Mouse (Mus musculus): Measurements from ENCODE around the gene C2.
A peak's percentile ranks its signal among the peaks of the same experiment; 100 is the strongest.
"Not testable (repeated sequence)": the region's sequence is repeated elsewhere in the genome, so short reads cannot be mapped to it uniquely, and the experiment has no call there.

The C2 gene

DNA sequence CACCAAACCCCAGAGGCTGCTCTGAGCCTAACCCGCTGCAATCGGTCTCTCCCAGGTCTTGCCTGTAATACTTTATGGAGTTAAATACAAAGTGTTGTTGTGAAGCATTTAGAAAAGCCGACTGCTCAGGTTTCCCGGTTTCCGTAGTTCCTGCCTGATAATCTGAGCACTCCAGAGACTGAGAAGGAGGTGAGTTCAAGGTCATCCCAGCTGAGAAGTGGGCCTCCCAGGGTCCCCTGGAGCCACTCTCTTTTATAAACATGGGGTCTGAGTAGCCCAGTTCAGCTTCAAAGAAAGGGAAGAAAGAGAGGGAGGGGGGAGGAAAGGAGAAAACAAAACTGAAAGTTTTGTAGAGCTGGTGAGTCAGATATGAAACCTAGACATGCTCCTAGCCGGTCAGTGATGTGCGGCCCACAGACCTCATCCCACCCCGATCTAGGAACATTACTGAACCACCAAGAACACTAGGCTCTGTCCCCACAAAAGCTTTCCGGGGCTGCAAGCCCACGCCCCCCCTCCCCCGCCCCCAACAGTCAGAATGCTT is 18.7 kb downstream of the C2 start, which contains the start of gene Zbtb12:
TSS of gene Zbtb12 (plus strand) at position 148 of the 544 bp plus-strand sequence.
- DNase-seq: no peak

DNA sequence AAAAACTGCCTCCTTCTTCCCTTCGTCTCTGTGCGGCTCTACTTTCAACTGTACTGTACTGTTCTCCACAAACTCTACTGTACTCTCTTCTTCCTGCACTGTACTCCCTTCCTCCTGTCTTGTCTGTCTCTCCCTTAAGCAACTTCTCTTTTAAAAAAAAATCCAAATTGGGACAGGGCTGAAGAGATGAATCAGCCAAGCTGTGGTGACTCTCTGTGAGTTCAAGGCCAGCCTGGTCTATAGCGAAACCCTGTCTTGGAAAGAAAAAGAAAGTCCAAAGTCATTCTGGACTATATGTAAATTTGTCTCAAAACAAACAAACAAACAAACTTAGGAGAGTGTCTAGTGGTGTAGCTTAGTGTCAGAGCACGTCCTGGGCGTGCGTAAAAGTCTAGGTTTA is 23.7 kb downstream of the C2 start:
- DNase-seq: no peak

DNA sequence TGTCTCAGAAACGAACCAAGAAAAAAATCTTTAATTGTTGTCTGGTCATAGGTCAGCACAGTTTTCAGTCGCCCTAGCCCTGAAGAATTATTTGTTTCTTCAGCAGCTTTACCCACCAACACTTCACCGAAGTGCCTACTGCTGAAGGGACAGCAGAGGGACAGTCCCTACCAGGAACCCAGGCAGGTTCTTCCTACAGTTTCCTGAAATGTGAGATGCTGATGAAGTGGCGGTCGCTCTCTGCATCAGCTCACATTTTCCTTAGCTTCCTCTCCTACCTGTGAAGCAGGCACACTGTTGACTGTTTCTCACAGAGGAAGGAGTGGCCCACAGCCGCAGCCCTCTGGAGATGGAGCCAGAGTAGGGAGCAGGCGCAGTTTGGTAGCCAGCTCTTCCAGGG is 32.1 kb downstream of the C2 start:
- peak in 1 of 2 experiments; percentile 15 for DNase-seq

DNA sequence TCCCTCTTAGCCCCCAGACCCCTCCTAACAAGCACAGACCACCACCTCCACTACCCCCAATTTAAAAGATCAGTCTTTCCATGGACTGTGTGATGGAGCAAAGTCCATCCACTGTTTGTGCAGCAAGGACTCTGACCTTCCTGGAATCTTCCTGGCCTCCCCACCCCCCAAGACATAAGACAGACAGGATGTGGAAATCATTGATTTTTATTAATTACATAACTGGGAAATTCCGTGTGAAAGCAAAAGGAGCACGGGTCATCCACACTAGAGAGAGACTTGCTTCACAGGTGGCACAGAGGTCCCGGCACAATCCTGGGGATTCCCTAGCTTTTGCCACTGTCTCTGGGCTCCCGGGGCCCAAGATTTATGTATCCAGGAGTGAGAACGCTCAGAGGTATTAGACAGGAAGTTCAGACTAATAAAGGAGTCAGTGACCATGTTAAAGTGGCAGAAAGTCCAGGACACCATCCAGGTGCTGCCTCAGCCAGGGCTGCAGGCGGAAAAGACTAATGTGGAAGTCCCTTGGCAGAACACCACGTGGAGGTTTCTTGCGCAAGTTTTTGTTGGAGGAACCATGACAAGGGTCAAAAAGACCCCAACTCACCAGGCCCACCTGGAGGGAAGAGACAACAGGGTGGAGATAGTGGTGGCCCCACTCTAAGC is 35.5 kb downstream of the C2 start, which contains the start of gene Cfb:
TSS of gene Cfb (minus strand) at position 103 of the 666 bp plus-strand sequence.
- no peak for DNase-seq

DNA sequence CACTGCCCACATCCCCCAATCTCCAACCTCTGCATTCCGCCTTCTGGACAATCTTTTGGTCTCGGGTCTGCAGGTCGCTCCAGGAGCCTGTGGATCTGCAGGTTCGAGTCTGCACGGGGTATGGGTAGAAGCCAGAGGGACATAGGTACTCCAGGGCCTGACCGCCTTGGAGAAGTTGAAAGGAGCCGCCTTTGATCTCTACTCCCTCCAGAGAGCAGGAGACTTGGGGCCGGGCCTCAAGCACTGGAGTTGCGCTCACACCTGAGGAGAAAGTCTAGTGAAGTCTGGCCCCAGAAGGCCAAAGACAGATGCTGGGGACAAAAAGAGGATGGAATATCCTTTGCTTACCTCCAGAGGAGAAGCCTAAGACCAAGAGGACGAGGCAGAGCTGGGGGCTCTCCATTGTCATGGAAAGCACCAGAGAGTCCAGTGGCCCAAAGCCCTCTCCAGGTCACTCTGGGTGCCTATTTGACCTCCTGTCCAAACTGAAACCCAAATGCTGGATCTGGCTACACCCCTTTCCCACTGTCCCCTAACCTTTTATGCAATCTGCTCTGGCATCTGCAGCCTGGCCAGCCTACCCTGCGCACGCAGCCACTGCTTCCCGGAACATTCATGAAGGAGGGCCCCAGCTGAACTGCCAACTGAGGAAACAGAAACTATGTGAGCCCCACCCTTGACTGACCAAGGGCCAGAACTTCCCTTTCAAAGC is 36.2 kb downstream of the C2 start:
- DNase-seq: peak; percentile 61 to 68

DNA sequence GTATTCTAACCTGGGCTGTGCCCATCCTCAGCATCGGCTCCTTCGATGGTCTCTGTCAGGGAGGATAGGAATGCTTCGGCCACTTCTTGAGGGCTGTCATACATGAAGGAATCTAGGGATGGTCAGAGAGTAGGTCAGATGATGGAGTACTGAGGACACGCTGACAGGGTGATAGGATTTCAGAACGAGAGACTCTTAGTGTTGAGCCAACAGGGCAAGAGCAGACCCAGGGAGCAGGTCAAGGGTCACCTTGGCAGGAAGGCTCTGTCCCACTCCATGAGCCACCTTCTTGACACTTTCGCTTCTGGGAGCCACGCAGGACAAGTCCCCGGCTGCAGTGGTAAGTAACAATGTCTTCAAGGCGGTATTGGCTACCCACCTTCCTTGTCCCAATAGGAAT is 37.6 kb downstream of the C2 start:
- no peak for DNase-seq

DNA sequence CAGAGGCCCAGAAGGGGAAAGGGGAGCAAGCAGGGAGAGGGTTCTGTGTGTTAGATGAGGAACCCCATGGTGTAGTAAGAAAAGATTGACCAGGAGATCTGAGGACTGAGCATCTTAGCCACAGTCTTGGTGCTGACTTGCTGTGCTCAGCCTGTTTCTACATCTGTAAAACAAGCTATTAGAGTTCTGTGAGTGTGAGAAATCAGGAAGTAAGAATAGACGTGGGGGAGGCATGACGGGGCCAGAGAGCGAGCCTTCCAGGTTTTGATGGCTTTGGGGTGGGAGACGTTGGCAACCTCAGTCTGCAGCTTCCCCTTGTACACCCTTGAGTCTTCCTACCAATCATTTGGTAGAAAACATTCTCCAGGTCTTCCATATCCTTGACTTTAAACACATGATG is 39.4 kb downstream of the C2 start:
- DNase-seq: no peak

DNA sequence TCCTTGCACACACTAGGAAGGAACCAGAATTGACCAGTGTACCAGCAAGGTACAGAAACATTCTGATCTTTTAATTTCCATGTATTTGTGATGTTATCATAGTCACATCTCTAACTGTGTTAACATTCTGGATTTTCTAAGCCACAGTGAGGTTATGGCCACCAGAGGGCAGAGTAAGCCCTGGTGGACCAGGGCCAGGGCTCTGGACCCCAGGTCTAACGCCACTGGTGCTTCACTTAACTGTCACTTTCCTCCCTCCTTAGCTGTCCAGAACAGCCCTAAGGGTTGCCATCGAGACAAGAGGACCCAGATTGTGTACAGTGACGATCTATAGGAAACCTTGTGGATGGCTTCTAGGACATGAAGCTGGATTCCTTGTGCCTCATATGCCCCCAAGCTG is 42.2 kb downstream of the C2 start:
- peak in 1 of 2 experiments; percentile 36 for DNase-seq

DNA sequence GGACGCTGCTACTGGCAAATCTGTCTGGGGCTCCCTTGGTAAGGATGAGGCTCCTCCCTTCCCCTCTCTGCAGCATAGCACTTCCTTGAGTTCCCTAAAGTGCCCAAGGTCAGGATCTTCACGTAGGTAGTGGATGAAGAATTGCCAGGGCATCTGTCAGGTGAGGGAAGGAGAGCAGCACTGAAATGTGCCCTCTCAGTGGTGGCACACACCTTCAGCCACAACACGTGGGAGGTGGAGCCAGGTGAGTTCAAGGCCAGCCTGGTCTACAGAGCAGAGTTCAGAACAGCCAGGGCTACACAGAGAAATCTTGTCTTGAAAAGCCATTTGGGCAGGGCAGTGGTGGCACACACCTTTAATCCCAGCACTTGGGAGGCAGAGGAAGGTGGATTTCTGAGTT is 43.3 kb downstream of the C2 start:
- no peak for DNase-seq

DNA sequence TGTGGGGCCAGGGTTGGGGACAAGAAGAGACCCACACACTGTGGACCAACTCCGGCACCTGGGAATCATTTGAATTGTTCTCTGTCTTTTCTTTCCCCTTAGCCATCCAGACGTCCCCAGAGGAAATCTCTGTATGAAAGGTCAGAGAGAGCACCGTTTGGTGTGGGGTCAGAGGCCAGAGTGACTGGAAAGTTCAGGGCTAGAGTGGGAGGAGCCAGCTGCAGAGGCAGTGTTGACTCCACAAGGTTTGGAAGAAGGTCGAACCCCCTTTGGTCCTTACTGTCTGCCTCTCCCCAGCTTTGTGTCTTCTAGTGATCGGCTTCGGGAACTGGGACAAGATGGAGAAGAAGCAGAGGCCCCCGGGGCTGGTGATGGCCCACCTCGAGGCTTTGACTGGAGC is 44.6 kb downstream of the C2 start:
- no peak for DNase-seq

DNA sequence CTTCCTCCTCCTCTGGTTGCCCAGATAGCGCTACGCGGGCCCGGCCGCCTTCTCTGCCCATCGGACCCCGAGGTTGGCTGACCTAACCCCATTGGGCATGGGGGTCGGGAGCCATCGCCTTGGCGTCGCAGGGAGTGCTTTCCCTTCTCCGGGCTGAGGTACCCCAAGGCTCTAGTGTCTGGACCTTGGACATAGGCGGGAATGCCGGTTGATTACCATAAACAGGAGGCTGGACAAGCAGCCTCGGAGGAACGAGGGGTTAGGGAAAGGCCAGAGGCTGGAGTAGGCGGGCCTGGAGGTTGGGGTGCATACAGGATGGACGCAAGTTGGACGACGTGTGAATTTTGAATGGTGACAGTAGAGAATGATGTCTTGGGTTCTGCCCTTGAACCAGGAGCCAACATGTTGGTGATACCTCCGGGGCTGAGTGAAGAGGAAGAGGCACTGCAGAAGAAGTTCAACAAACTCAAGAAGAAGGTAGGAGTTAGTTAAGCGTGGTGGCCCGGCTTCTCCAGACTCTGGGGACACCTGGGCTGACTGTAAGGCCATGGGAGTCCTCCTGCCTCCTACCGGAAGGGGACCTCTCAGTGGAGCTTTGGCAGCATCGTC is 47.4 kb downstream of the C2 start:
- DNase-seq: no peak

DNA sequence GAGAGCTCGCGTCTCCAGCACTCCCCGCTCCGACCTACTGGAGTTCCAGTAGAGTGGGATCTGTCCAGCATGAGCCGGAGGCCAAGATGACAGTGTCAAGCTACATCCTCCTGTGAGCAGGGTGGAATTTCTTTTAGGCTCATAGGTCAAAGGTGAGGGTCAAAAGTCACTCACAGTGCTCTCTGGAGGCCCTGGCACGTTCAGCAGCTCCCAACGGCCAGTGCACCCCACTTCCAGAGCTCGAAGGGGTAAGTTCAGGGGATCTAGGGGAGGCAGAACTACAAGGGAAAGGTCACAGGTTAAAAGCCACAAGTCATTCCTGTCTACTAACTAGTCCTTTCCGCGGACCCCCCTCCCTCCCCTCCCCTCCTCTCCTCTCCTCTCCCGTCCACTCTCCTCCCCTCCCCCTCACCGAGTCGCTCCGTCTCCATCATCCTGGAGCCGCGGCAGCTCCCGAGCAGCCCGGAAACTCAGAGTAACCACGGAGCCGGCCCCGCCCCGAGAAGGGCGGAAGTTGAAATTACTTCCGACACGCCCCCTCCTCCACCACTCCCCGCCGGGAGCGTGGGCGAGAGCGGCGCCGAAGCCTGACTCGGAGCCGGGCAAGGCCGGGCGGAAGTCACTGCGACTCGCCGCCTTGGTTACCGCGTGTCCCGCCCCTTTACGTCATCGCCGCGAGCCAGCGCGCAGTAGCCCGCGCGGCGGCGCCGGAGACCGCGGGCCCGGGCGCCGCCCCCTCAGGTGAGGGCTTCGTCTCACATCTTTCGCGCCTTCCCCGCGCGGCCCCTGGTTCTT is 48.1 kb downstream of the C2 start, which contains the start of the genes Skiv2l and Nelfe:
TSS of gene Skiv2l (minus strand) at position 489 of the 795 bp plus-strand sequence.
TSS of gene Nelfe (plus strand) at position 670 of the 795 bp plus-strand sequence.
- DNase-seq: peak; percentile 98

DNA sequence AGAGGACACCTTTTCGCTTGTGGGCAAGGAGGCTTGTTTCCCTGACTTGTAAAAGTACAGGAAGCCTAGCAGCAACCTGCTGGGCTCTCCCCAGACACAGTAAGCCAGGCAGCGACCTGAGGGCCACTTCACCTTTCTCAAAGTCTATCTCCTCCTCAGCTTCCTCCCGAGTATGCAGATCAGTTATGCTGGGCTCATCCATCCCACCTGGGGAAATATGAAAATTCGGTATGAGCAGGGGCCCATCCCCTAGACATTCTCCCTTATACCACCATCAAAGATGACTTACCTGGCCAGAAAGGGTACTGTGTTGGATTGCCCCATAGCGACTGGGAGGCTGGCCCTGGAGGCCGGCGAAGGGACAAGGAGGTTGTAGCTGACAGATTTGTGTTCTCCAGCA is 50.5 kb downstream of the C2 start:
- no peak for DNase-seq

DNA sequence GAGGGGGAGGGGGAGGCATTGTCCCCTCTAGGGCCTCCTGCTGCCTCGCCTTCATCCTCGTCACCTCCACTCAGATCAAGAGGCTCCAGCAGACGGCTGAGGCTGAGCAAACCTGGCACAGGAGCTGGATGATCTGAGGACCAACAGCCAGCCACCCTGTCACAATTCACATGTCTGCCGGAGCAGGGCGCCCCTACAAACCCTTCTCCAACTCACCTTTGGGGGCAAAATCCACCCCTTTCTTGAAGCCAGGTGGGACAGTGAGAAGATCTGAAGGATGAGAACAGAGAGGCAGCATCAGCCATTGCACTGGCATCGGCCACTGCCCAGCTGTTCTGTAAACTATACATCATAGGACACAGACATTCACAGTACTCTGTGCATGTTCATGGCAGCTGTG is 50.9 kb downstream of the C2 start:
- DNase-seq: no peak

DNA sequence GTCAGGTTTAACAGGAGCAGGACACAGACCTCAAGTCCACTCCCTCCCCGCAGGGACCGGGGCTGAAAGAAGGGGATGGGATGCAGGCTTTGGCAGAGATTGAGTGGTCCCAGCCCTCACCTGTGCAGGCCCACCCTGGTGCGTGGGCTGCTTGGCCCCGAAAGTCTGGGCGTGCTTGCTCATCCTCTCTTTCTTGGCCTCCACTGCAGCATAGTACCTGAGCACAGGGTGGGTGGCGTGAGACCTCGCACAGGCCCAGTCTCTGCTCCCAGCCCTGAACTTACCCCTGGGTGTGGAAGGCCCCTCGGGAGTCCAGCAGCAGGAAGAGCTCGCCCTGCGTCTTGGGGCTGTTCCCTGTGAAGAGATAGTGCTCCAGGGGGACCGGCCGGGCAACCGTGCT is 53.2 kb downstream of the C2 start:
- no peak for DNase-seq

DNA sequence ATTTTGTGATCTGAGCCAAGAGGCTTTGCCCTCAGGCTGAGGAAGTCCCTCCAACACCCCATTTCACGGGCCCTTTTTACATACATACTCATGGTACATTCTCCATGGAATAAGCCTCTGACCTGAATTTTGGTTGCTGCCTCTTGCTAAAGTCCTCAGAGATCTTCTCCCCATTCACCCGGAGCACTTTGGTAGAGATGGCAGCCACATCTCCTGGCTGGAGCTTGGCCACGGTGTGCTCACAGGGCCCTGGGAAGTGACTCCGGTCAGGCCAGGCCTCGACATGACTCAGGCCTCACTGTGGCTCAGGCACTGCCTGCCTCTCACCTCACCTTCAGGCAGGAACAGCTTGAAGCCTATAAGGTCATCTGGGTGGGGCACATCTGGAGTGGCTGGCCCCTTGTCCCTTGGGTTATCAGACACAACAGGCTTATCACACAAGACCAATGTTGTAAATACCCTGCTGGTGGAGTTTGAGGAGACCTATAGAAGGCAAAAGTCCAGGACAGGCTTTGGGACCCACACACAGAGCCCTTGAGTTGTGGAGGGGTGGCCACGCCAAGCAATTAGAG is 57.2 kb downstream of the C2 start:
- no peak for DNase-seq

DNA sequence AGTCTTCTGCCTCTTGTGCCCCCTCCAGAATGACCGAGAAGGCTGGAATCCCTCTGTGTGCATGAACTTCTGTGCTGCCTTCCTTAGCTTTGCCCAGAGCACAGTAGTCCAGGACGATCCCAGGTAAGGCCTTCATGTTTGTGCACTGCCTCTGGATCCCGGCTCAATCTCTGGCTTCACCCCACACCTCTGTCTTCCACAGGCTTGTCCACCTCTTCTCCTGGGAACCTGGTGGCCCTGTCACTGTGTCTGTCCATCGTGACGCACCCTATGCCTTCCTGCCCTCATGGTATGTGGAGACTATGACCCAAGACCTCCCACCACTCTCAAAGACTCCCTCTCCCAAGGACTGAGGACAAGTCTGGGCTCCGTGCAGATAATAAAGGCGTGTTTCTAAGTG is 59.3 kb downstream of the C2 start:
- DNase-seq: no peak

DNA sequence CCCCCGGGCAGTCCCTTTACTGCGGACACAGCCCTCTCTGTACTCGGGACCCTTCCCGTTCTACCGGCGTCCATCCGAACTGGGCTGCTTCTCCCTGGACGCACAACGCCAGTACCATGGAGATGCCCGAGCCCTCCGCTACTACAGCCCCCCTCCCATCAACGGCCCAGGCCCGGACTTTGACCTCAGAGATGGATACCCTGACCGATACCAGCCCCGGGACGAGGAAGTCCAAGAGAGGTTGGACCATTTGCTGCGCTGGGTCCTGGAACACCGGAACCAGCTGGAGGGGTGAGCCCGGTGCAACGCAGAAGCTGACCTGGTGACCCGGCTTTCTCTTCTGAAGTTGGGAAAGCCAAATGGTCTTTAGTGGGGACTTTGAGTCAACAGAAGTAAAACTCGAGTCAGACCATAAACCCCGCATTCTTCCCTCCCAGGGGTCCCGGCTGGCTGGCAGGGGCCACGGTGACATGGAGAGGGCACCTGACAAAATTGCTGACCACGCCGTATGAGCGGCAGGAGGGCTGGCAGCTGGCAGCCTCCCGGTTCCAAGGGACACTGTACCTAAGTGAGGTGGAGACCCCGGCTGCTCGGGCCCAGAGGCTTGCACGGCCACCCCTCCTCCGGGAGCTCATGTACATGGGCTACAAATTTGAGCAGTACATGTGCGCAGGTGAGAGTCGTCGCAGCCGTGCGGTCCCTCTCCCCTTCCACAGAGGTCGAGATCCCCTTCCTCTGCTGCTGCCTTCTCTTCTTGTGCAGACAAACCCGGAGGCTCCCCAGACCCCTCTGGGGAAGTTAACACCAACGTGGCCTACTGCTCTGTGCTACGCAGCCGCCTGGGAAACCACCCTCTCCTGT is 60.4 kb downstream of the C2 start:
- DNase-seq: no peak

DNA sequence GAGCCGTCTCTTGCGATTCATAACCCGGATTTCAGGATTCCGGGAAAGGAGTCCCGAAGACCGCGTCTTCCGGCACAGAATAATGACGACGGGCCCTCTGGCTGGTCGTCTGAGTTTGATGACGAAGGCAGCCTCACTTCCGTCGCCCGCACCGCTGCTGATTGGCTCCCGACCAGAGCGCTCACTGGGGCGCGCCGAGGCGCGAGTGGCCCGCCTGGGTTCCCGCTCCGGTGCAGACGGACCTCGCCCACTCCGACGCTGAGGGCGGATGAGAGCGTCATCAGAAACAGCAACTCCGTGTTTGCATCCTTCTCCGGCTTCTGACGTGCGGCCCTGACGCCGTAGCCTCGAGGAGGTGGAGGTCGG is 61.2 kb downstream of the C2 start, which contains the start of the genes Stk19 and Dxo:
TSS of gene Stk19 (minus strand) at position 90 of the 366 bp plus-strand sequence.
TSS of gene Dxo (plus strand) at position 164 of the 366 bp plus-strand sequence.
- DNase-seq: peak; percentile 95 to 97

DNA sequence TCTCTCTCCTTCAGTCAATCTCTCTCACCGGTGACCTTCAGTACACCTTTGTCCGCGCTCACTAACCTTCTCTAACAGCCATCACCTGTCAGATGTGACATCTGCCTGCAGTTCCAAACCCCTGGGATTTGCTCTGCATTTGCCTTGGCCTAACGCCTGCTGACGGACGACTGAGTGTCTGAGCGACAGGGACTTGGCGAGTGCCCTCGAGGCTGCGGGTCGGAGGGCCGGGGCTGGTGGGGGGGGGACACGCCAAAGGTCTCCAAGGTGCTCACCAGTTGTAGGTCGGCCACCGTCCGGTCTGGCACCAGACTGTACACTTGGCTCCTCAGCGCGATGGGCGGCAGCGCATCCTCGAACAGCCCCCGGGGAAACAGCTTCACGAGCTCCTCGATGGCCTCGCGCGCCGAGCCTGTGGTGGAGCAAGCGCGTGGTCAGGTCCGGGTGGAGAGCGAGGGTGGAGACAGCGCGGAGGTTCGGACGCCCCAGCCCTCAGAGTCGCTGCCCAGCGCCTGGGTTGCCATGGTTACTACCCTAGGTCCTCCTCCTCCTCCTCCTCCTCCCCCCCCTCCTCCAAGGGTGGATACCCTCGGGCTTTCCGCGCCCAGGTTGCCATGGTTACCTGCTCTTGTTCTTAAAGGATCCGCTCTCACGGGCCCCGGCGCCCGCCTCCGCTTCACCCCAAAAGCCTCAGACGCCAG is 61.8 kb downstream of the C2 start:
- no peak for DNase-seq

DNA sequence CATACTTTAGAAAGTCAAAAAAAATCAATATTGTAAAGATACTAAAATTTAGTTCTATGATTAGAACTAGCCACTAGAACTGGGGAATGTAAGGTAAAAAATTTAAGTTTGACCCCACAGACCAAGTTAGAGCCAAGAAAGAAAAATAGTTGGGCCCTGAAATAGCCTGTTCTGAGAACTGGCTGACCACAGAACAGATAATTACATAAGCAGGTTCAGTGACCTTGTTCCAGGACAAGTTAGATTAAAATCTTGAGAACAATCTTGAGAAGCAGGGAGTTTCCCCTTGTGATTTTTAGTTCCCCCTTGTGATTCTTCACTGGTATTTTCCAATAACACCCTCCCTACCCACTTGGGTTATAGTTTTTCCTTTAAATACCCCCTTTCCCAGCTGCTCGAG is 67.3 kb downstream of the C2 start:
- not testable (repeated sequence) for DNase-seq
